Mouse (Mus musculus): ENCODE data around the gene Eya4.

Eya4 gene

DNA sequence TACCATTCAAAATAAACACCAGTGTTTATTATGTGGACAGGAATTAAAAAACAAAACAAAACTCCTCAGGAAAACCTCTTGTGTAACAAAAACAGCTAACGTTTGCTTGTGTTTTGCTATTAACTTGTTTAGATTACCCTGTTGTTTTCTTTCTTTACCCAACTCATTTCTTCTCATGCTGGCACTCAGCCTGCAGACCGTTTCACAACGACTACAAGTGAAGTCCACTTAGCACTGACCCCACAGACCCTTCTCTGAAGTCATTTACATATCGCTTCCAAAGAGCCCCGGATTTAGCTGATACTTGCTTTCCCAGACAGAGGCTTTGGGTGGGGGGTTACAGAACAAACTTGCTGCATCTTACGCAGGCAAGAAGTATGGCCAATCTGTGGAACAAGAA is 286.9 kb downstream of the Eya4 start:
- DNase-seq (ENCODE audit: extremely low spot score) = no peak

DNA sequence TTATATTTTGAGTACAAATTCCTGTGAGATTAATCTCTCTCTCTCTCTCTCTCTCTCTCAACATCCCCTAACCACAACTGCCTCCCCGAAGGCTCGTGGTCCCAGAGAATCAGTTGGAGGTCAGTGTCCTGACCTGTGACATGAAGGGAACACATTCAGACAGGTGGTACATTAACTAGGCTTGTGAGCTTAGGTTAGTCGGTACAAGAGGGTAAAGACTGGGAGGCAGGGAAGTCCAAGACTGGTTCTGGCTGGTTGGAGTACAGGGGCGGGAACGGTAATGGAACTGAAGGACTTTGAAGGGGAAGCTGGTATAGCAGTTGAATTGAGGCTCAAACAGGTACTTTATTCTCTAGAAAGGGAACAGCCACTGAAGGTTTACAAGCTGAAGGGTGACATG is 287.9 kb downstream of the Eya4 start:
- DNase-seq (ENCODE audit: extremely low spot score) = no peak

DNA sequence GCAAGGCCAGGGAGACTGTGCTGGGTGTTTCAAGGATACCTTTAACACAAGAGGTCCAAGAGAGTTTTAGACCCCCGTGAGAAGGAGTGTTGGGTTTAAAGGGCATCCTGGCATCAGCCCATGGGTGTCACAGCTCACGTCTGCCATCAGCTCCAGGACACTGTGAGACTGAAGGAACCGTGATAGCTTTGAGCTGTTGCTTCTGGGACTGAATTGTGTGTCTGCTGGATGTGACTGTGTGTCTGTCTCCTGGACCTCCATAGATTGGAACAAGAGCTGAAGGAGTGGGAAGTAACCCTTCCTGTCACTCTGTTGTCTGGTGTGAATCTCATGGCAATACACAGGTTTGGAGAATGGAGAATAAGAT is 289.9 kb downstream of the Eya4 start:
- no peak for DNase-seq (ENCODE audit: extremely low spot score)

DNA sequence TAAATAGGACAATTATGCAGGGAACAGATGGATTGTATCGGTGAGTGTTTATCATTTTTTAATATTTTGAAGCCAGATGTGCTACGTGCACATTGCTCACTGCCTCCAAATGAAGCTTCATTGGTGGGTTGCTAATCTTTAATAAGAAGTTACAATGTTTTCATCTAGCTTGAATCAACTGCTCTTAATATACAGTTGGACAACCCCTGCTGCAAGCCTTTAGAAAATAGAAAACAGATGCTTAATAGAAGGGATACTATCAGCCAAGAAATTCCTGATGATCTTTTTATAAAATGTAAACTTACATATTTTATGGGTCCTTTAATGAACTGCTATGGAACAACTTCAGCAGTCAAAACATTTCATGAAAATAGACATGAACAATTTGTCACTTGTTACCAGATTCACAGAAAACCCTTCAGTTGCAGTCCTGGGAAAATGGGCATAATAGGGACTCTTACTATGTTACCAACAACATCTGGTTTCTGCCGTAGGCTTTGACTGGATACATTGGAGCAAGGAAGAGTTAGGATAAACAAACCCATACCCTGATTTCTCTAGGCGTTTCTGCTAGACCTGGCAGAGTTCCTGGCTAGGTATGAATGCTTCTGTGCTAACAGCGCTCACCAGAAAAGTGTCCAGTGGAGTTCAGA is 290.4 kb downstream of the Eya4 start:
- no peak for DNase-seq (ENCODE audit: extremely low spot score)

DNA sequence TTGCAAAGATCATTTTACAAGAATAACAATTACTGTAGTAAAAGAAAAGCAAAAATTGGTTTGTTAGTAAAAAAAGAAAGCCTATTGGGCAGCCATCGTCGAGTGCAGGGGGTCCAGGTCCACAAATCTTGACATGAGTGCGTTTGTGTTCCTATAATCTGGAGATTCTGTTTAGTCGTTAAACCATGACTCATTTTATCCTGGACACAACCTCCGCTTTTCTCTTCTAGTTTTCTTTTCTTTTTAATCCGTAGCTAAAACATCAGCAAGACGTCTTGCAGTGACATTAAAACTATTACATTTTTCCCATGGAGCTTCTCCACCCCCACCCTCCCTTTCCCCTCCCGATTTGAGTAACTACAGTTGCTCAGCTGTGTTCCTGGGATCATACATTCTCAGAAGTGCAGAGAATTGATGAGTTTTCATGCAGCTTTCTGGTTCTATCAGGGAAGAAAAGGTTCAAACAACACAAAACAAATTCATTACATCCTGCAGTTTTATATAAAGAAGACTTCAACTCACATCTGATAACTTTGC is 297.1 kb downstream of the Eya4 start:
- no peak for DNase-seq (ENCODE audit: extremely low spot score)
